Mouse (Mus musculus): ENCODE measurements at regions not wholly inside any gene's neighbourhood (a gene's known extent, or its start where the extent isn't known, plus 50 kb on each side); places are given as distances from the start of the nearest gene placed in this dataset.
"Not testable (repeated sequence)": the region's sequence is repeated elsewhere in the genome, so short reads cannot be mapped to it uniquely, and the experiment has no call there.

GRCm38 (mm10) chr7:111174393-111175124, 91.7 kb upstream of the Eif4g2 start:
- peak; percentile 54 for DNase-seq (ENCODE audit: low spot score)

GRCm38 (mm10) chr7:111172061-111172460, 89.2 kb upstream of the Eif4g2 start:
- no peak for DNase-seq (ENCODE audit: low spot score)

- DNase-seq (ENCODE audit: low spot score), result not testable (repeated sequence)
These were observed 85.9 kb upstream of the Eif4g2 start for GRCm38 (mm10) chr7:111168546-111169233.

- DNase-seq (ENCODE audit: low spot score), result no peak
These were observed 82.2 kb upstream of the Eif4g2 start for GRCm38 (mm10) chr7:111164994-111165393.

GRCm38 (mm10) chr7:111164276-111164675, 81.4 kb upstream of the Eif4g2 start:
- DNase-seq (ENCODE audit: low spot score), result no peak

- DNase-seq (ENCODE audit: low spot score), result no peak
These were observed 81.0 kb upstream of the Eif4g2 start for GRCm38 (mm10) chr7:111163861-111164260.

- DNase-seq (ENCODE audit: low spot score), result no peak
These were observed 80.5 kb upstream of the Eif4g2 start for GRCm38 (mm10) chr7:111163321-111163720.

- no peak for DNase-seq (ENCODE audit: low spot score)
These were observed 76.0 kb upstream of the Eif4g2 start for GRCm38 (mm10) chr7:111158791-111159286.

- DNase-seq (ENCODE audit: low spot score), result no peak
These were observed 75.0 kb upstream of the Eif4g2 start for GRCm38 (mm10) chr7:111157754-111158325.

GRCm38 (mm10) chr7:111157287-111157686, 74.5 kb upstream of the Eif4g2 start:
- DNase-seq (ENCODE audit: low spot score), result peak; percentile 92

GRCm38 (mm10) chr7:111156472-111157231, 73.8 kb upstream of the Eif4g2 start:
- DNase-seq (ENCODE audit: low spot score), result peak; percentile 86

GRCm38 (mm10) chr7:111155995-111156394, 73.2 kb upstream of the Eif4g2 start:
- no peak for DNase-seq (ENCODE audit: low spot score)

- no peak for DNase-seq (ENCODE audit: low spot score)
These were observed 71.4 kb upstream of the Eif4g2 start for GRCm38 (mm10) chr7:111154217-111154616.

- DNase-seq (ENCODE audit: low spot score), result no peak
These were observed 67.7 kb upstream of the Eif4g2 start for GRCm38 (mm10) chr7:111150540-111150939.

GRCm38 (mm10) chr7:111150115-111150514, 67.3 kb upstream of the Eif4g2 start:
- no peak for DNase-seq (ENCODE audit: low spot score)

GRCm38 (mm10) chr7:111147593-111147992, 64.8 kb upstream of the Eif4g2 start:
- no peak for DNase-seq (ENCODE audit: low spot score)

- no peak for DNase-seq (ENCODE audit: low spot score)
These were observed 63.8 kb upstream of the Eif4g2 start for GRCm38 (mm10) chr7:111146670-111147069.

GRCm38 (mm10) chr7:111144216-111144615, 61.4 kb upstream of the Eif4g2 start:
- no peak for DNase-seq (ENCODE audit: low spot score)

GRCm38 (mm10) chr7:111141285-111141965, 58.6 kb upstream of the Eif4g2 start:
- no peak for DNase-seq (ENCODE audit: low spot score)

GRCm38 (mm10) chr7:111138038-111138437, 55.2 kb upstream of the Eif4g2 start:
- DNase-seq (ENCODE audit: low spot score), result no peak

- DNase-seq (ENCODE audit: low spot score), result no peak
These were observed 53.3 kb upstream of the Eif4g2 start for GRCm38 (mm10) chr7:111136066-111136639.
